In the genomic region with DNA sequence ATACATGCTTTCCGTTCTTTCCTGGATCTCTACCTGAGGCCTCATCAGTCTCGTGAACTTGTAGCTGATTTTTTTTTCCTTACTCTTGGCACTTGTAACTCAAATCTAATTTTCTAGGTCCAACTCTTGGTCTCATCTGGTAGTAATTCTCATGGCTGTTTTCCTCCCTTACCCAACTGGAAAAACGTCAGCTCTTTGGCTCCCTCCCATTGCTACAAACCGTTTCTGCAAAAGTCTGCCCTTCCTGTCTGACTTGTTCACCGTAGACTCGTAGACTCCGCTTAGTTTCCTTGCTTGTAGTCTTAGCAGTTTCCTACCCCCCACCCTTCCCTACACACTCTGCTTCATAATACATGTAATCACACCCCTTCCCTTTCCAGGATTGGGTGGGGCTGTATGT, we compare ENCODE assay signal across 23 mouse cellular contexts. TPM values are rescaled to one million over a fixed set of nuclear protein-coding genes. Genes with fewer than 3 reads are reported as not detected.
DNase-seq lines count a peak whose midpoint lies in the region; ATAC-seq and TF ChIP-seq lines count a peak whose summit lies in the region.
"Had no signal": no experiment of that assay in that cellular context is flagged by ENCODE, and none has a peak within 500 bp of the region (broad histone marks: within the 10 kb centered on the region; RNA-seq: fewer than 3 reads in every experiment).

No protein-coding gene starts in this region.

- intact Hi-C loops in gastrocnemius, adult 2 months (cut with DNase I) = no loop called here

- no peak for TF ChIP-seq CTCF in gastrocnemius, adult 2 months (IDR thresholded peaks at IDR 0.05)

- no peak overlapping the region for H3K4me3 ChIP-seq in gastrocnemius, adult 2 months
- no peak overlapping the region for H3K4me3 ChIP-seq in embryonic facial prominence, embryonic 14.5 days (ENCODE audit: low read depth, low read length)
- H3K4me3 ChIP-seq in limb, embryonic 15.5 days = no peak overlapping the region
- H3K4me3 ChIP-seq: forebrain, embryonic 13.5 days; heart, adult 2 months; heart, embryonic 15.5 days; hindbrain, embryonic 10.5 days; intestine, embryonic 15.5 days had no signal

- 33% methylated on average over 7 of the region's 7 CpGs for WGBS in embryonic facial prominence, embryonic 14.5 days
- whole genome bisulfite sequencing in limb, embryonic 15.5 days = 30% methylated on average over 7 of the region's 7 CpGs

- H3K27ac ChIP-seq in gastrocnemius, adult 2 months = peak overlapping the region; percentile 48; the same call in 1 of the 2 replicates
- H3K27ac ChIP-seq in embryonic facial prominence, embryonic 14.5 days (replicated peaks; ENCODE audit: low read depth, low read length) = peak overlapping the region; percentile 16; the same call in 1 of the 2 replicates
- H3K27ac ChIP-seq in limb, embryonic 15.5 days = peak overlapping the region; percentile 48
- H3K27ac ChIP-seq: forebrain, embryonic 13.5 days; heart, adult 2 months; heart, embryonic 15.5 days; hindbrain, embryonic 10.5 days; hindbrain, embryonic 14.5 days; intestine, embryonic 15.5 days had no signal

- no peak overlapping the region for H3K9ac ChIP-seq in embryonic facial prominence, embryonic 14.5 days (ENCODE audit: low read depth, low read length)
- H3K9ac ChIP-seq in limb, embryonic 15.5 days = no peak overlapping the region
- H3K9ac ChIP-seq: forebrain, embryonic 13.5 days; forebrain, postnatal 0 days; heart, embryonic 15.5 days; hindbrain, embryonic 14.5 days; intestine, embryonic 15.5 days had no signal

- no peaks in the 10 kb centered on the region for H3K9me3 ChIP-seq in embryonic facial prominence, embryonic 14.5 days (ENCODE audit: control insufficient read depth, low read length)
- no peaks in the 10 kb centered on the region for H3K9me3 ChIP-seq in limb, embryonic 15.5 days
- H3K9me3 ChIP-seq: forebrain, embryonic 13.5 days; heart, embryonic 15.5 days; hindbrain, embryonic 10.5 days; intestine, embryonic 15.5 days had no signal

- no peaks in the 10 kb centered on the region for H3K27me3 ChIP-seq in embryonic facial prominence, embryonic 14.5 days (replicated peaks; ENCODE audit: control insufficient read depth, insufficient read depth, low read length)
- no peaks in the 10 kb centered on the region for H3K27me3 ChIP-seq in limb, embryonic 15.5 days
- H3K27me3 ChIP-seq: CH12.LX; forebrain, embryonic 13.5 days; heart, embryonic 15.5 days; intestine, embryonic 15.5 days had no signal

- DNase-seq in gastrocnemius, adult 2 months = peak; percentile 54
- DNase-seq in gastrocnemius, postnatal 10 days = no peak
- DNase-seq in NIH3T3 (ENCODE audit: low read depth) = peak; percentile 40
- peak; percentile 85 for DNase-seq in embryonic facial prominence, embryonic 14.5 days (ENCODE audit: low spot score)
- no peak for DNase-seq in retina, embryonic 14.5 days (ENCODE audit: low spot score)
- no peak for DNase-seq in layer of hippocampus, adult 8-10 months (ENCODE audit: low spot score in 2 of 2)
- DNase-seq: adrenal gland, adult 8-10 months; adrenal gland, postnatal 36 days; cerebellum, adult 2 months; cerebellum, postnatal 10 days; forebrain, postnatal 0 days; heart, adult 2 months; heart, postnatal 14 days had no signal

- H3K4me1 ChIP-seq in embryonic facial prominence, embryonic 14.5 days (ENCODE audit: control insufficient read depth, insufficient read depth, low read length) = 0 out of 2 replicates have a peak, but pooled peaks cover 8% of the 10 kb centered on the region
- H3K4me1 ChIP-seq in limb, embryonic 15.5 days = peaks cover 6% of the 10 kb centered on the region; the same call in 1 of the 2 replicates
- H3K4me1 ChIP-seq: forebrain, embryonic 13.5 days; heart, embryonic 15.5 days; hindbrain, embryonic 10.5 days; intestine, embryonic 15.5 days had no signal

- no peak for ATAC-seq in embryonic facial prominence, embryonic 14.5 days (ENCODE audit: low read depth)
- 0 out of 2 replicates have a peak, but pooled peaks have one; percentile 44 for ATAC-seq in limb, embryonic 15.5 days (ENCODE audit: insufficient number of reproducible peaks, low FRiP score, low TSS enrichment, low read depth)
- ATAC-seq: forebrain, embryonic 13.5 days; forebrain, postnatal 0 days; intestine, embryonic 15.5 days had no signal

- H3K36me3 ChIP-seq in embryonic facial prominence, embryonic 14.5 days (ENCODE audit: control insufficient read depth, insufficient read depth, low read length) = no peaks in the 10 kb centered on the region
- H3K36me3 ChIP-seq in limb, embryonic 15.5 days = 0 out of 2 replicates have a peak, but pooled peaks cover 2% of the 10 kb centered on the region
- H3K36me3 ChIP-seq: heart, embryonic 15.5 days; hindbrain, embryonic 10.5 days; intestine, embryonic 15.5 days had no signal

- H3K4me2 ChIP-seq in embryonic facial prominence, embryonic 14.5 days (ENCODE audit: low read depth, low read length) = no peak overlapping the region
- no peak overlapping the region for H3K4me2 ChIP-seq in limb, embryonic 15.5 days
- H3K4me2 ChIP-seq: forebrain, embryonic 13.5 days; heart, embryonic 11.5 days; heart, embryonic 15.5 days; hindbrain, embryonic 14.5 days; intestine, embryonic 15.5 days had no signal

RNA-seq across cellular contexts. Expression of a gene that starts 12.2 kb away (rescaled TPM):
- total RNA-seq in gastrocnemius, adult 2 months (2021) = not detected
- total RNA-seq in gastrocnemius, postnatal 10 days (2021) = under 1 TPM in 1 of 2 experiments, not detected in 1; 0.45 TPM
- polyA plus RNA-seq in embryonic facial prominence, embryonic 14.5 days (2014; fragmentation: Nextera tagmentation; extraction: Ambion mirVana) = 17.6 and 17.9 TPM in 2 replicates
- polyA plus RNA-seq in limb, embryonic 15.5 days (2015; fragmentation: Nextera tagmentation; extraction: Ambion mirVana) = 107 and 113 TPM in 2 replicates
- total RNA-seq in layer of hippocampus, adult 8-10 months (2022) = 1 to 10 TPM; 1.1 to 1.8 (median 1.4) TPM
- total RNA-seq: CH12.LX; gastrocnemius, postnatal 36 days; heart, adult 2 months had no signal
- polyA plus RNA-seq: embryonic facial prominence, embryonic 11.5 days; forebrain, embryonic 13.5 days; forebrain, postnatal 0 days; heart, adult 2 months; intestine, embryonic 15.5 days had no signal

RNA-seq across cellular contexts. Expression of a gene that starts 46.5 kb away (rescaled TPM):
- total RNA-seq in gastrocnemius, adult 2 months (2021) = under 1 TPM; 0.20 to 0.39 TPM
- total RNA-seq in gastrocnemius, postnatal 10 days (2021) = under 1 TPM; 0.47 to 0.70 TPM
- 1.00 and 1.7 TPM in 2 replicates for polyA plus RNA-seq in embryonic facial prominence, embryonic 14.5 days (2014; fragmentation: Nextera tagmentation; extraction: Ambion mirVana)
- polyA plus RNA-seq in limb, embryonic 15.5 days (2015; fragmentation: Nextera tagmentation; extraction: Ambion mirVana) = 0.11 and 0.19 TPM in 2 replicates
- total RNA-seq in layer of hippocampus, adult 8-10 months (2022) = under 1 TPM; 0.10 to 0.27 (median 0.16) TPM
- total RNA-seq: CH12.LX; forebrain, postnatal 0 days had no signal
- polyA plus RNA-seq: forebrain, embryonic 13.5 days; forebrain, postnatal 0 days; heart, embryonic 11.5 days had no signal

RNA-seq across cellular contexts. Expression of a gene that starts 58.3 kb away (rescaled TPM):
- total RNA-seq in gastrocnemius, adult 2 months (2021) = under 1 TPM; 0.15 to 0.22 TPM
- 1 to 10 TPM; 1.4 to 2.0 TPM for total RNA-seq in gastrocnemius, postnatal 10 days (2021)
- polyA plus RNA-seq in embryonic facial prominence, embryonic 14.5 days (2014; fragmentation: Nextera tagmentation; extraction: Ambion mirVana) = 10.2 and 14.1 TPM in 2 replicates
- polyA plus RNA-seq in limb, embryonic 15.5 days (2015; fragmentation: Nextera tagmentation; extraction: Ambion mirVana) = 12.7 and 14.7 TPM in 2 replicates
- total RNA-seq in layer of hippocampus, adult 8-10 months (2022) = 10 to 100 TPM in 3 of 4 experiments, 1 to 10 TPM in 1; 8.8 to 18.9 (median 13.6) TPM
- total RNA-seq: CH12.LX had no signal

Comparison
In these comparisons a context has a peak if more than half of its experiments do, and no peak if none do; other contexts are left out.
1. DNase-seq: peak in gastrocnemius, adult 2 months (single experiment), NIH3T3 (single experiment) and embryonic facial prominence, embryonic 14.5 days (single experiment); none in gastrocnemius, postnatal 10 days (single experiment), retina, embryonic 14.5 days (single experiment) and layer of hippocampus, adult 8-10 months (0 of 2).
2. Peak in every context shown above with its lines, with median percentiles within 50 percentile points of each other: H3K27ac ChIP-seq.